Mouse (Mus musculus): Measurements from ENCODE around the gene Slc35f4.
A peak's percentile ranks its signal among the peaks of the same experiment; 100 is the strongest.

Gene Slc35f4

GRCm38 (mm10) chr14:49525931-49526291 is at the start of gene Slc35f4:
Slc35f4 (minus strand) TSS chr14:49526046.
- no peak for DNase-seq

- DNase-seq, result no peak
These were observed 42.5 kb upstream of the Slc35f4 start for GRCm38 (mm10) chr14:49568369-49568768.

- DNase-seq, result no peak
These were observed 34.9 kb upstream of the Slc35f4 start for GRCm38 (mm10) chr14:49560706-49561105.

- no peak for DNase-seq
These were observed 14.3 kb upstream of the Slc35f4 start for GRCm38 (mm10) chr14:49540104-49540503.

GRCm38 (mm10) chr14:49525176-49525930 is 493 bp downstream of the Slc35f4 start:
- DNase-seq, result peak; percentile 5

- no peak for DNase-seq
These were observed 1.2 kb downstream of the Slc35f4 start for GRCm38 (mm10) chr14:49524665-49525064.

- no peak for DNase-seq
These were observed 10.7 kb downstream of the Slc35f4 start for GRCm38 (mm10) chr14:49515096-49515665.

GRCm38 (mm10) chr14:49514137-49514536 is 11.7 kb downstream of the Slc35f4 start:
- no peak for DNase-seq

- DNase-seq, result no peak
These were observed 30.7 kb downstream of the Slc35f4 start for GRCm38 (mm10) chr14:49495192-49495591.

GRCm38 (mm10) chr14:49493793-49494192 is 32.1 kb downstream of the Slc35f4 start:
- DNase-seq, result no peak

- no peak for DNase-seq
These were observed 33.3 kb downstream of the Slc35f4 start for GRCm38 (mm10) chr14:49492506-49492905.

GRCm38 (mm10) chr14:49476602-49477001 is 49.2 kb downstream of the Slc35f4 start:
- no peak for DNase-seq

- no peak for DNase-seq
These were observed 64.1 kb downstream of the Slc35f4 start for GRCm38 (mm10) chr14:49461761-49462160.

- no peak for DNase-seq
These were observed 65.0 kb downstream of the Slc35f4 start for GRCm38 (mm10) chr14:49460799-49461198.

- DNase-seq, result no peak
These were observed 71.4 kb downstream of the Slc35f4 start for GRCm38 (mm10) chr14:49454283-49454914.

- no peak for DNase-seq
These were observed 72.1 kb downstream of the Slc35f4 start for GRCm38 (mm10) chr14:49453782-49454181.

GRCm38 (mm10) chr14:49447669-49448068 is 78.2 kb downstream of the Slc35f4 start:
- DNase-seq, result no peak

- DNase-seq, result no peak
These were observed 79.4 kb downstream of the Slc35f4 start for GRCm38 (mm10) chr14:49446461-49446860.

GRCm38 (mm10) chr14:49436811-49437210 is 89.0 kb downstream of the Slc35f4 start:
- no peak for DNase-seq

GRCm38 (mm10) chr14:49431821-49432220 is 94.0 kb downstream of the Slc35f4 start:
- DNase-seq, result no peak

GRCm38 (mm10) chr14:49392482-49392881 is 133.4 kb downstream of the Slc35f4 start:
- no peak for DNase-seq

GRCm38 (mm10) chr14:49362161-49362560 is 163.7 kb downstream of the Slc35f4 start:
- DNase-seq, result no peak

- no peak for DNase-seq
These were observed 170.3 kb downstream of the Slc35f4 start for GRCm38 (mm10) chr14:49355561-49355960.

- peak; percentile 21 for DNase-seq
These were observed 177.0 kb downstream of the Slc35f4 start for GRCm38 (mm10) chr14:49348897-49349250.

Measured in thymus, postnatal 25 days (tissue).